Comparison of ENCODE assay signal across 29 mouse cellular contexts in genomic region chrX:11959871-11960552, GRCm38 (mm10).
A peak's percentile ranks its signal among the peaks of the same experiment; 100 is the strongest.
DNase-seq lines count a peak whose midpoint lies in the region; ATAC-seq and TF ChIP-seq lines count a peak whose summit lies in the region.
"Had no signal": no experiment of that assay in that cellular context is flagged by ENCODE, and none has a peak within 500 bp of the region (broad histone marks: within the 10 kb centered on the region; RNA-seq: fewer than 3 reads in every experiment).

No protein-coding gene starts in this region.

- no peak overlapping the region for H3K9ac ChIP-seq in kidney, postnatal 0 days (ENCODE audit: low read depth, low read length)
- H3K9ac ChIP-seq: forebrain, embryonic 13.5 days; heart, embryonic 13.5 days; hindbrain, embryonic 14.5 days; kidney, embryonic 15.5 days; limb, embryonic 15.5 days; liver, embryonic 13.5 days had no signal

- no peaks in the 10 kb centered on the region for H3K27me3 ChIP-seq in kidney, postnatal 0 days (ENCODE audit: insufficient read depth, low read length)
- H3K27me3 ChIP-seq in C2C12 (ENCODE audit: control insufficient read depth, insufficient read depth, insufficient read length), result no peaks in the 10 kb centered on the region
- H3K27me3 ChIP-seq: liver, embryonic 13.5 days had no signal

- 49% methylated on average over 8 of the region's 8 CpGs for WGBS in kidney, postnatal 0 days

- no peak for ATAC-seq in kidney, postnatal 0 days (replicated peaks; ENCODE audit: low FRiP score, low read depth)
- ATAC-seq: forebrain, embryonic 13.5 days had no signal

- TF ChIP-seq CTCF in kidney, postnatal 0 days (IDR thresholded peaks at IDR 0.05; ENCODE audit: low read depth), result no peak
- no peak for TF ChIP-seq CTCF in C2C12 (IDR thresholded peaks at IDR 0.05; ENCODE audit: control insufficient read depth, insufficient read depth, insufficient read length)

- DNase-seq in kidney, postnatal 0 days (ENCODE audit: low spot score), result peak; percentile 35
- no peak for DNase-seq in kidney, adult 8-10 months
- peak; percentile 38 for DNase-seq in right cerebral cortex, adult 18-20 months
- DNase-seq in right cerebral cortex, postnatal 14 days, result no peak
- peak; percentile 4 for DNase-seq in naive thymus-derived CD4-positive, alpha-beta T cell, adult 2 months (ENCODE audit: low read depth)
- DNase-seq in cerebellum, postnatal 14 days, result no peak
- DNase-seq in spleen, adult 12 weeks (ENCODE audit: low spot score), result no peak
- DNase-seq: adrenal gland, postnatal 25 days; cerebellum, adult 18-20 months; cerebellum, postnatal 25 days; gastrocnemius, postnatal 36 days; heart, adult 2 months; heart, postnatal 10 days; kidney, adult 11 months; kidney, postnatal 36 days; layer of hippocampus, postnatal 36 days; liver, embryonic 13.5 days; lung, adult 2 months; lung, postnatal 10 days; midbrain, embryonic 14.5 days had no signal

- no peaks in the 10 kb centered on the region for H3K36me3 ChIP-seq in kidney, postnatal 0 days (ENCODE audit: insufficient read depth, low read length)
- no peaks in the 10 kb centered on the region for H3K36me3 ChIP-seq in C2C12 (ENCODE audit: control insufficient read depth, insufficient read depth)
- H3K36me3 ChIP-seq: heart, embryonic 13.5 days; kidney, embryonic 15.5 days; limb, embryonic 10.5 days; limb, embryonic 15.5 days; liver, embryonic 13.5 days had no signal

- H3K4me2 ChIP-seq in kidney, postnatal 0 days (ENCODE audit: low read length), result no peak overlapping the region
- H3K4me2 ChIP-seq: forebrain, embryonic 13.5 days; heart, embryonic 13.5 days; hindbrain, embryonic 14.5 days; kidney, embryonic 15.5 days; limb, embryonic 15.5 days; liver, embryonic 13.5 days had no signal

- no peaks in the 10 kb centered on the region for H3K9me3 ChIP-seq in kidney, postnatal 0 days (replicated peaks; ENCODE audit: low read length)
- H3K9me3 ChIP-seq: forebrain, embryonic 13.5 days; heart, embryonic 13.5 days; kidney, embryonic 15.5 days; limb, embryonic 10.5 days; limb, embryonic 15.5 days; liver, embryonic 13.5 days had no signal

- no peaks in the 10 kb centered on the region for H3K4me1 ChIP-seq in kidney, postnatal 0 days (replicated peaks; ENCODE audit: insufficient read depth, low read length)
- H3K4me1 ChIP-seq: forebrain, embryonic 13.5 days; heart, embryonic 13.5 days; limb, embryonic 10.5 days; limb, embryonic 15.5 days had no signal

- no peak overlapping the region for H3K4me3 ChIP-seq in kidney, postnatal 0 days (replicated peaks; ENCODE audit: low read depth, low read length)
- no peak overlapping the region for H3K4me3 ChIP-seq in C2C12 (ENCODE audit: insufficient read depth, poor library complexity, severe bottlenecking)
- H3K4me3 ChIP-seq: forebrain, embryonic 13.5 days; heart, adult 2 months; heart, embryonic 13.5 days; kidney, embryonic 15.5 days; layer of hippocampus, adult 2 months; limb, embryonic 10.5 days; limb, embryonic 15.5 days; liver, embryonic 13.5 days had no signal

- H3K79me2 ChIP-seq in C2C12 (ENCODE audit: control insufficient read depth, insufficient read depth), result no peaks in the 10 kb centered on the region

- H3ac ChIP-seq in C2C12 (ENCODE audit: control insufficient read depth, insufficient read length, low read depth), result no peak overlapping the region

- no peak overlapping the region for H3K27ac ChIP-seq in kidney, postnatal 0 days
- H3K27ac ChIP-seq: forebrain, embryonic 13.5 days; heart, adult 2 months; heart, embryonic 13.5 days; hindbrain, embryonic 14.5 days; kidney, embryonic 15.5 days; layer of hippocampus, adult 2 months; limb, embryonic 10.5 days; limb, embryonic 15.5 days; liver, embryonic 13.5 days; macrophage had no signal

- H3K79me3 ChIP-seq in C2C12 (ENCODE audit: low read depth), result no peaks in the 10 kb centered on the region

TF ChIP-seq in C2C12, 6 proteins besides CTCF, POLR2A, EP300 and RAD21:
- TF ChIP-seq MYOG (IDR thresholded peaks at IDR 0.05; ENCODE audit: control insufficient read depth, extremely low read depth, insufficient read length) (no peak), CEBPB (IDR thresholded peaks at IDR 0.05; ENCODE audit: low read depth) (no peak), FOSL1 (IDR thresholded peaks at IDR 0.05; ENCODE audit: insufficient read depth, low read length, poor library complexity, severe bottlenecking) (no peak), MYOD1 (IDR thresholded peaks at IDR 0.05; ENCODE audit: control insufficient read depth, insufficient read length, low read depth) (peak; percentile 12), USF1 (IDR thresholded peaks at IDR 0.05; ENCODE audit: low read depth) (no peak), MAX (IDR thresholded peaks at IDR 0.05) (no peak)

Comparison
In these comparisons a context has a peak if more than half of its experiments do, and no peak if none do; other contexts are left out.
1. DNase-seq: peak in kidney, postnatal 0 days (single experiment), right cerebral cortex, adult 18-20 months (single experiment) and naive thymus-derived CD4-positive, alpha-beta T cell, adult 2 months (single experiment); none in kidney, adult 8-10 months (0 of 2), right cerebral cortex, postnatal 14 days (single experiment), cerebellum, postnatal 14 days (0 of 2) and spleen, adult 12 weeks (single experiment).